Mouse (Mus musculus): ENCODE data around the gene Eif2b3. TPM values are rescaled to one million over a fixed set of nuclear protein-coding genes. Genes with fewer than 3 reads are reported as not detected.

Eif2b3 gene
- polyA plus RNA-seq, 1 experiment from 2014 or later: 45.5 TPM

DNA sequence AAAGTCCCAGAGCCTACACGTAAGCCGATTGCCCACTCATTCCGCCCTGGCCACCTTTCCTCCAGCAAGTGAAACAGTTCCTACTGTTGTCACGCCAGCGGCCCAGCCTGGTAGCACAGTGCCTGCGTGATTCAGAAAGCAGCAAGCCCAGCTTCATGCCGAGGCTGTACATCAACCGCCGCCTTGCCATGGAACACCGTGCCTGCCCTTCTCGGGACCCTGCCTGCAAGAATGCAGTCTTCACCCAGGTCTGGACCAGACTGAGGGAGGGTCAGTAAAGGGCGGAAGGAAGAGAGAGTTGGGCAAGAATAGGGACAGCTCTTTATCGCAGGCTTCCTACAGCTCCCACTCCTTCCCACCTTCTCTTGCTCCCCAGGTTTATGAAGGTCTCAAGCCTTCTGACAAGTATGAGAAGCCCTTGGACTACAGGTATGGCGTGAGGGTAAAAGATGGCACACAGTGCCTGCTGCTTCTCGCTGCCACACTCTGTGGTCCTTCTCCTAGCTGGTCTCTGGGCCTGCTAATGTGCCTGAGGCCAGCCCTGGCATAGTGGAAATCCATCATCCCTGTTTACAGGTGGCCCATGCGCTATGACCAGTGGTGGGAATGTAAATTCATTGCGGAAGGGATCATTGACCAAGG lies 19.6 kb upstream of the Eif2b3 start:
- Histone ChIP-seq H3K27ac (no peak overlapping the region), H3K4me2 (replicated peaks) (no peak overlapping the region), H3K9me3 (no peaks in the 10 kb centered on the region), H3K4me3 (replicated peaks) (no peak overlapping the region), H3K9ac (replicated peaks) (no peak overlapping the region), H3K4me1 (replicated peaks) (peaks cover 19% of the 10 kb centered on the region), H3K27me3 (peaks cover 10% of the 10 kb centered on the region; the same call in 1 of the 2 replicates), H3K36me3 (peaks cover 67% of the 10 kb centered on the region)
- ATAC-seq: no peak
- WGBS: 93% methylated on average over 17 of the region's 17 CpGs

DNA sequence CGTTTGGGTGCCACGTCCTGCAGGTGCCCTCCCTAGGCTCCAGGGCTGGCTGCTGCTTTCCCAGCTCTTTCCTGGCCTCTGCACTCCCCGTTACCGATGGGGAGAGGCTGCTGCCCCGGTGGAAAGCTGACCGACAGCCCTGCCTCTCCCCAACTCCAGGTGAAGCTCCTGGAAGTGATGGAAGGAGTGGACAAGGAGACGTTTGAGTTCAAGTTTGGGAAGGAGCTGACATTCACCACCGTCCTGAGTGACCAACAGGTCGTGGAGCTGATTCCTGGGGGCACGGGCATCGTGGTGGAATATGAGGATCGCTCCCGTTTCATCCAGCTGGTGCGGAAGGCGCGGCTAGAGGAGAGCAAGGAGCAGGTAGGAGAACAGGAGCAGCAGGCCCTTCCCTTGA lies 17.2 kb upstream of the Eif2b3 start:
- 92% methylated on average over 16 of the region's 16 CpGs for WGBS
- H3K4me3 ChIP-seq (replicated peaks): no peak overlapping the region
- peaks cover 68% of the 10 kb centered on the region for H3K36me3 ChIP-seq
- no peaks in the 10 kb centered on the region for H3K9me3 ChIP-seq
- peaks cover 10% of the 10 kb centered on the region; the same call in 1 of the 2 replicates for H3K27me3 ChIP-seq
- H3K27ac ChIP-seq: no peak overlapping the region
- H3K9ac ChIP-seq (replicated peaks): no peak overlapping the region
- no peak overlapping the region for H3K4me2 ChIP-seq (replicated peaks)
- H3K4me1 ChIP-seq (replicated peaks): no peaks in the 10 kb centered on the region
- ATAC-seq: no peak

DNA sequence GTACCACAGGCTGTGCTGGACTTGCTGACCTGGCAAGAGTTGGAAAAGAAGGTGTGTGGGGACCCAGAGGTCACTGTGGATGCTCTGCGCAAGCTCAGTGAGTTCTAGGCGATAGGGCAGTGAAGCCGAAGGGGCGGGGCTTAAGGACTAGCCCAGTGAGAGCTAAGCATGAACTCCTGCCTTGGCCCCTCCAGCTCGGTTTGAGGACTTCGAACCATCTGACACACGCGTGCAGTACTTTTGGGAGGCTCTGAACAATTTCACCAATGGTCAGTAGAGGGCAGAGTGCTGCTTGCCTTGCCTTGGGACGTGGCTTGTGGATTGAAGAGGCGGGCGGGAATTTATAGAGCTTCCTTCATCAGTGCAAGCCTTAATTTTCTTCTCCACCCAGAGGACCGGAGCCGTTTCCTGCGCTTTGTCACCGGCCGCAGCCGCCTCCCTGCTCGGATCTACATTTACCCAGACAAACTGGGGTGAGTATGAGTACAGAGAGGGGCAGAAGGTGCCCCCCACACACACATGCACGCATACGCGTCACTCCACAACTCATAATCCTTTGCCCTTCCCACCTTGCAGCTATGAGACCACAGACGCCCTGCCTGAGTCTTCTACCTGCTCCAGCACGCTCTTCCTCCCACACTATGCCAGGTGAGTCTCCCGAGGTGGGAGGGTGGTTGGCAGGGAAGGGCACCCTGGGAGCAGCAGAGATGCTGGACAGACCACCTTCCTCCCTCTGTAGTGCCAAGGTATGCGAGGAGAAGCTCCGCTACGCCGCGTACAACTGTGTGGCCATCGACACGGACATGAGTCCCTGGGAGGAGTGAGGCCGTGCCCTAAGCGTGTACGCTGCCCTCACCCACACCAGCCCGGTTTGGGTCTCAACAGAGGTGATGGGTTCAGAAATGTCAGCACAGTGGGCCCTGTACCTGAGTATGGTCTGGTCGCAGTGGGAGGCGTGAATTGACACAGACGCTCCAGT lies 16.4 kb upstream of the Eif2b3 start:
- Histone ChIP-seq H3K27ac (no peak overlapping the region), H3K4me1 (replicated peaks) (no peaks in the 10 kb centered on the region), H3K36me3 (peaks cover 66% of the 10 kb centered on the region), H3K4me2 (replicated peaks) (no peak overlapping the region), H3K27me3 (peaks cover 10% of the 10 kb centered on the region; the same call in 1 of the 2 replicates), H3K9ac (replicated peaks) (no peak overlapping the region), H3K9me3 (no peaks in the 10 kb centered on the region), H3K4me3 (replicated peaks) (no peak overlapping the region)
- peak; percentile 73 for ATAC-seq
- 55% methylated on average over 38 of the region's 38 CpGs for WGBS

DNA sequence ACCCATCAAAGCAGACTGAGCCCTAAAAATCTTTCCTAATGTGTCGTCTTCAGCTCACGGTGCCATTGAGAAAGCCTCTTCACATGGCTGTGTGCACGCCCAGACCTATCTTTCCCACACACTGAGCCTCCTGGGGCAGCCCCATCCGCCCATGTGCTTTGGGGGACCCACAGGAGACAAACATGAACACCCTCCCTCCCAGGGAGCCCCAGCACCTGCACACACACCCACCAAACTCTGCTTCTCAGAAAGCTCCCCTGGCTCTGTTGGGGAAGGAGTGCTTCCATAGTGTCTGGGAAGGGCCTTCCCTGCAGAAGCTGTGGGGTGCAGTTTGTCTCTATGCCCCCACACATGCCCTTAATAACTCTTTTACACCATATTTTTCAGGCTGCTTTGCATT lies 14.6 kb upstream of the Eif2b3 start:
- Histone ChIP-seq H3K27me3 (peaks cover 10% of the 10 kb centered on the region; the same call in 1 of the 2 replicates), H3K9ac (replicated peaks) (no peak overlapping the region; the same call in 1 of the 2 replicates), H3K9me3 (no peaks in the 10 kb centered on the region), H3K4me1 (replicated peaks) (no peaks in the 10 kb centered on the region), H3K4me3 (replicated peaks) (no peak overlapping the region), H3K36me3 (peaks cover 49% of the 10 kb centered on the region), H3K27ac (no peak overlapping the region), H3K4me2 (replicated peaks) (no peak overlapping the region)
- WGBS: 85% methylated on average over 4 of the region's 4 CpGs
- ATAC-seq: no peak

DNA sequence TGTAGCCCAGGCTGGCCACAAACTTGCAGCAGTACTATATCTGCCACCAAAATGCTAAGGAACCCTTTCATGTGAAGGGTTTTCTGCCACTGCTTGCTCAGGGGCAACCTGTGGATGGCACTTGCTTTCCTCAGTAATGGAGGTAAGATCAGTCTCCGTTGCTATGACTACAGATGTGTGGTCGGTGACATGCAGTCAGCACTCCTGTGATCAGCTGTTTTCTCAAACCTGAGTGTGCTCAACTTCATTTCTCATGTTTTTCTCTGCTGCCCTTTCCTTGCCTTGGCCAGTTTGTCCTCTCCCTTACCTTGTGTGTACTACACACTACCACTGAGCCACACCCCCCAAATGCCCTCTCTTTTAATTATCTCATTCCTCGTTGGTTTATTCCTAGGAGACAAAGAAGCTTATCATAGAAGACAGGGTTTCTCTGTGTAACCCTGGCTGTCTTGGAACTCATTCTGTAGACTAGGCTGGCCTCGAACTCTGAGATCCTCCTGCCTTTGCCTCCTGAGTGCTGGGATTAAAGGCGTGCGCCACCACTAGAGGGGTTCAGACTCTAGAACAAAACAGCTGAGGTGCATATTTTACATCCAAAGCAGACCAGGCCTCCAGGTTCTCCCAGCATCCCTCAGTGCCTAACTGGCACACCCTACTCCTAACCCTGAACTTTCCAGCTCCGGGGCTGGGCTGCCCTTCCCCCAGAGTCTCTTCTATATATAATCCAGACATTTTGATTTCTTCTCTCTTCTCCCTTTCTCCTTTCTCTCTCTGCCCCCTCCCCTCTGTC lies 13.4 kb upstream of the Eif2b3 start:
- 81% methylated on average over 7 of the region's 7 CpGs for WGBS
- no peak overlapping the region for H3K27ac ChIP-seq
- H3K4me2 ChIP-seq (replicated peaks): no peak overlapping the region
- ATAC-seq: no peak
- H3K4me1 ChIP-seq (replicated peaks): no peaks in the 10 kb centered on the region
- H3K9ac ChIP-seq (replicated peaks): no peak overlapping the region
- no peaks in the 10 kb centered on the region for H3K9me3 ChIP-seq
- H3K36me3 ChIP-seq: peaks cover 38% of the 10 kb centered on the region
- H3K27me3 ChIP-seq: peaks cover 10% of the 10 kb centered on the region; the same call in 1 of the 2 replicates
- no peak overlapping the region for H3K4me3 ChIP-seq (replicated peaks)

DNA sequence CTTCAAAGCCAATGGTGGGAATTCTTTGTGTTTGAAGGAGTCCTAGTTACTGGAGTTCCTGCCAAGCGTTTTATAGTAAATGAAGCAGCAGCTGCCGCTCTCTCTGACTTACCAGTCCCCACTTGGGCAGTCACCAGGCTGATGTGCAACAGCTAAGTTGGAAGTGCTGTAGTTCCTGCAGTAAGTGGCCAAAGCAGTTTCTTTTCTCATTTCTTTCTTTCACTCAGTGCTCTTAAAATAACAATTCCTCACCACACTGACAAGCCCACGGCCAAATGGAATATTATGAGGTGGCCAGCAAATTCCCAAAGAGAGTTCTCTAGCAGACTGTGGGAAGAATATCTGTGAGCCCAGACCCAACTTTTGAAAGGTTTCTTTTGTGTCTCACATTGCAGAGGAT lies 12.1 kb upstream of the Eif2b3 start:
- Histone ChIP-seq H3K4me2 (replicated peaks) (no peak overlapping the region), H3K36me3 (peaks cover 25% of the 10 kb centered on the region), H3K9me3 (no peaks in the 10 kb centered on the region), H3K4me1 (replicated peaks) (no peaks in the 10 kb centered on the region), H3K9ac (replicated peaks) (no peak overlapping the region), H3K4me3 (replicated peaks) (no peak overlapping the region), H3K27ac (no peak overlapping the region), H3K27me3 (peaks cover 10% of the 10 kb centered on the region; the same call in 1 of the 2 replicates)
- 77% methylated on average over 3 of the region's 3 CpGs for WGBS
- ATAC-seq: no peak

DNA sequence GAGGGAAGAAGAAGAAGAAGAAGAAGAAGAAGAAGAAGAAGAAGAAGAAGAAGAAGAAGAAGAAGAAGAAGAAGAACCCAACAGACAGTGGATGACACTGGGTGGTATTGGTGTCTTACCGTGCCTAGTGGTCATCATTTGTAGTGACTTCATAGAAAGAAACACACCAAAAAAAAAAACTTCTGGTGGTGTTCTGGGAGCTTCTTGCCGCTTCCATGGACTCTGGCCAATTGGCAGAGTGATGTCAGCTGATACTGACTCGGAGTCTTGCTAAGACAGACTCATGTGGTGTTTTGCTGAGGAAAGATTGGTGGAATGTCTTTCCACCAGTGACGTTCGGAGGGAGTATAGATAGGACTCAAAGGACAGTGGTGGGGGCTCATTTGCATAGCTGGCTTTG lies 9.0 kb upstream of the Eif2b3 start:
- Histone ChIP-seq H3K9ac (replicated peaks) (no peak overlapping the region), H3K27ac (no peak overlapping the region), H3K4me2 (replicated peaks) (no peak overlapping the region), H3K27me3 (no peaks in the 10 kb centered on the region), H3K36me3 (no peaks in the 10 kb centered on the region), H3K4me1 (replicated peaks) (no peaks in the 10 kb centered on the region), H3K4me3 (replicated peaks) (no peak overlapping the region), H3K9me3 (no peaks in the 10 kb centered on the region)
- ATAC-seq: no peak
- 89% methylated on average over 5 of the region's 5 CpGs for WGBS

DNA sequence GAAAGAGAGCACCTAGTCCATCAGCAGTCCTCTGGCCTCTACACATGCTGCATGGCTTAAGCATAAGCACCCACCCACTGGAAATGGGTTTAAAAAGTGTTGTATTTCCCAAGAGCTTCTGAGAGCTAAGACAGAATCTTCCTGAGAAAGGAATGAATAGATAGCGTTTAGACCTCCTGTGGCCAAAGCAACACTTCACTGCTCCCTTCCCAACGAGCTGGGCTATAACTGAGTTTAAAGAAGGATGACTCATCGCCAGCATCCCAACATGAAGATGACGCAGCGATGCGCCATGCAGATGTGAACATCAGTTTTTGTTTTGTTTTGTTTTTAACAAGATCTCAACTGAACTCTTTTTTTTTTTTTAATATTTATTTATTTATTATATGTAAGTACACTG lies 5.6 kb upstream of the Eif2b3 start:
- no peak overlapping the region for H3K4me3 ChIP-seq (replicated peaks)
- no peaks in the 10 kb centered on the region for H3K27me3 ChIP-seq
- no peaks in the 10 kb centered on the region for H3K9me3 ChIP-seq
- WGBS: 87% methylated on average over 6 of the region's 6 CpGs
- no peaks in the 10 kb centered on the region for H3K36me3 ChIP-seq
- H3K9ac ChIP-seq (replicated peaks): no peak overlapping the region
- no peak overlapping the region for H3K4me2 ChIP-seq (replicated peaks)
- H3K27ac ChIP-seq: no peak overlapping the region
- ATAC-seq: no peak
- no peaks in the 10 kb centered on the region for H3K4me1 ChIP-seq (replicated peaks)

DNA sequence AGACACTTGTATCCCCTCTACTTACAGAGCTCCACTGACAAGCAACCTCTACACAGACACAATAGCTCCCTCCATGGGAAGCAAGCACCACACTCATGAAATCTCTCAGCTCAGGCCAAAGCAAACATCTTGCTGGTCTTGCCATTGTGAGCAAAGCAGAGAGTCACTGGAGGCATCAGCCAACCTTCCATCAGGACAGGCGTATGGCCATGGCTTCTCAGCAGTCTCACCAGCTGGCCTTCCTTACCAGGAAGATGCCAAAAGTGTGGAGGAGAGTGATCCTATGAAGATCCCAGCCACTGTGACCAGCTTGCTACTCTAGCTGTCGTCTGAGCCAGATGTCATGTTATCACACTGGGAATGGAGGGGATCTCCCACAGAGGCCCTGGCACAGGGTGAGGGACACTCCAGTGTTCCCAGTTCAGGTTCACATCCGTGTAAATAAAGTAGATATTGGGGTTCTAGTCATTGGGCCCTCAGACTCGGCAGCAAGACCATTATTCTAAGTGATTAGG lies 4.2 kb upstream of the Eif2b3 start:
- Histone ChIP-seq H3K4me2 (replicated peaks) (no peak overlapping the region), H3K4me3 (replicated peaks) (no peak overlapping the region), H3K27ac (no peak overlapping the region), H3K9ac (replicated peaks) (no peak overlapping the region), H3K9me3 (no peaks in the 10 kb centered on the region), H3K27me3 (no peaks in the 10 kb centered on the region), H3K4me1 (replicated peaks) (peaks cover 4% of the 10 kb centered on the region), H3K36me3 (no peaks in the 10 kb centered on the region)
- ATAC-seq: no peak
- 73% methylated on average over 4 of the region's 4 CpGs for WGBS

DNA sequence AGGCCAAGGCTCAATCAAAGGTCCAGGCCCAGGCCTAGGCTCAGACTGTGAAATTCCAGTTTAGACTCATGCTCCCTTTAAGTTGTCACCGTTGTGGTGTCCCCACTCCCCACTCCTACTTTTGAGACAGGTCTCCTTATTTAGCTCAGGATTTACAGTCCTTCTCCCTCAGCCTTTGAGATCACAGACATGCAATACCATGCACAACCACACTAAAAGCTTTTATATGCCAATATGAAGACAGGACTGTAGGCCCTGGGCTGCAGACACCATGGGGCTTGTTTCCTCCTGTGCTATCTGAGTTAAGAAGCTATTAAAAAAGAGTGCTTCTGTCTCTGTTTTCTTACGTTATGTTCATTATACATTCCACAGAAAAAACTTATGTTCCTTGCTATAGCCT lies 1.5 kb upstream of the Eif2b3 start:
- no peak overlapping the region for H3K27ac ChIP-seq
- ATAC-seq: no peak
- no peaks in the 10 kb centered on the region for H3K9me3 ChIP-seq
- 91% methylated on average over 2 of the region's 2 CpGs for WGBS
- H3K9ac ChIP-seq (replicated peaks): no peak overlapping the region
- no peaks in the 10 kb centered on the region for H3K27me3 ChIP-seq
- peaks cover 9% of the 10 kb centered on the region for H3K36me3 ChIP-seq
- peaks cover 12% of the 10 kb centered on the region for H3K4me1 ChIP-seq (replicated peaks)
- no peak overlapping the region for H3K4me3 ChIP-seq (replicated peaks)
- H3K4me2 ChIP-seq (replicated peaks): no peak overlapping the region

DNA sequence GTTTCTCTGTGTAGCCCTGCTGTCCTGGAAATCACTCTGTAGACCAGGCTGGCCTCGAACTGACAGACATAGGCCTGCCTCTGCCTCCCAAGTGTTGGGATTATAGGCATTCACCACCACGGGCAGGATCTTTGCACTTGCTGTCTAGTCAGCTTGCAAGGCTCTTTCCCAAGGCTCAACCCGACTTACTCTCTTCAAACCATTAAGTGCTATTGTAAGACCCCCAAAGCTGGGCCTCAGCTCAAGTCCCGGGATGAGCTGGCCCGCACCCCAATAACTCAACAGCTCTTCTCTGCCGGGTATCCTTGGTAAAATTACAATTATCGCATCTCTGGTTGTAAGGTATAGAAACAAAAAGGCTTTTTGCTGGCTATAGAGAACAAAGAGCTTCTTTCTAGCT lies 875 bp upstream of the Eif2b3 start:
- Histone ChIP-seq H3K36me3 (peaks cover 15% of the 10 kb centered on the region), H3K4me2 (replicated peaks) (no peak overlapping the region), H3K4me1 (replicated peaks) (peaks cover 12% of the 10 kb centered on the region), H3K9ac (replicated peaks) (no peak overlapping the region), H3K4me3 (replicated peaks) (no peak overlapping the region), H3K9me3 (no peaks in the 10 kb centered on the region), H3K27ac (no peak overlapping the region), H3K27me3 (no peaks in the 10 kb centered on the region)
- ATAC-seq: no peak
- WGBS: 82% methylated on average over 7 of the region's 7 CpGs

All from midbrain, embryonic 13.5 days (tissue).